Mouse (Mus musculus): ENCODE measurements at regions not wholly inside any gene's neighbourhood (a gene's known extent, or its start where the extent isn't known, plus 50 kb on each side); places are given as distances from the start of the nearest gene placed in this dataset.

GRCm38 (mm10) chr10:68356093-68356485 is 77.5 kb upstream of the Arid5b start:
- TF ChIP-seq CTCF (IDR thresholded peaks at IDR 0.05; ENCODE audit: extremely low read depth, insufficient read depth, insufficient read length, insufficient replicate concordance), result no peak
- TF ChIP-seq POLR2A (IDR thresholded peaks at IDR 0.05; ENCODE audit: low read depth, low read length), result no peak

Data from spleen, adult 2 months (tissue).